ENCODE assay signal across 8 mouse cellular contexts in genomic region chr10:20944339-20945008, GRCm38 (mm10). TPM values are rescaled to one million over a fixed set of nuclear protein-coding genes. Genes with fewer than 3 reads are reported as not detected.
A peak's percentile ranks its signal among the peaks of the same experiment; 100 is the strongest.
DNase-seq lines count a peak whose midpoint lies in the region; ATAC-seq lines count a peak whose summit lies in the region.

No protein-coding gene starts in this region.

- H3K27ac ChIP-seq in embryonic facial prominence, embryonic 11.5 days (replicated peaks; ENCODE audit: low read depth, low read length) = no peak overlapping the region
- peak overlapping the region; percentile 96 for H3K27ac ChIP-seq in midbrain, embryonic 16.5 days (ENCODE audit: low read length)

- ATAC-seq in embryonic facial prominence, embryonic 11.5 days (replicated peaks; ENCODE audit: insufficient number of reproducible peaks, low FRiP score, low TSS enrichment, low read depth) = no peak
- ATAC-seq in midbrain, embryonic 16.5 days = peak; percentile 96
- ATAC-seq in erythroblast, adult 5-6 weeks (replicated peaks; ENCODE audit: low FRiP score, poor library complexity, severe bottlenecking) = no peak

- no peak overlapping the region for H3K4me3 ChIP-seq in embryonic facial prominence, embryonic 11.5 days (ENCODE audit: low read depth, low read length)
- H3K4me3 ChIP-seq in midbrain, embryonic 16.5 days (ENCODE audit: low read depth, low read length) = peak overlapping the region; percentile 4; the same call in 1 of the 2 replicates

- no peaks in the 10 kb centered on the region for H3K27me3 ChIP-seq in embryonic facial prominence, embryonic 11.5 days (ENCODE audit: control insufficient read depth, insufficient read depth, low read length)
- no peaks in the 10 kb centered on the region for H3K27me3 ChIP-seq in midbrain, embryonic 16.5 days (ENCODE audit: control insufficient read depth, insufficient read depth, low read depth, low read length)

- no peak overlapping the region for H3K4me2 ChIP-seq in embryonic facial prominence, embryonic 11.5 days (ENCODE audit: low read depth, low read length)
- H3K4me2 ChIP-seq in midbrain, embryonic 16.5 days (ENCODE audit: low read length) = peak overlapping the region; percentile 50

- no peaks in the 10 kb centered on the region for H3K4me1 ChIP-seq in embryonic facial prominence, embryonic 11.5 days (ENCODE audit: control insufficient read depth, insufficient read depth, low read length)
- peaks cover 15% of the 10 kb centered on the region for H3K4me1 ChIP-seq in midbrain, embryonic 16.5 days (ENCODE audit: control insufficient read depth, insufficient read depth, low read length)

- no peaks in the 10 kb centered on the region for H3K9me3 ChIP-seq in embryonic facial prominence, embryonic 11.5 days (replicated peaks; ENCODE audit: control insufficient read depth, low read length)
- no peaks in the 10 kb centered on the region for H3K9me3 ChIP-seq in midbrain, embryonic 16.5 days (replicated peaks; ENCODE audit: control insufficient read depth, low read length, poor library complexity, severe bottlenecking)

- no peak overlapping the region for H3K9ac ChIP-seq in embryonic facial prominence, embryonic 11.5 days (replicated peaks; ENCODE audit: low read length)
- H3K9ac ChIP-seq in midbrain, embryonic 16.5 days (ENCODE audit: low read depth, low read length) = no peak overlapping the region

- no peaks in the 10 kb centered on the region for H3K36me3 ChIP-seq in embryonic facial prominence, embryonic 11.5 days (replicated peaks; ENCODE audit: control insufficient read depth, insufficient read depth, low read depth, low read length)
- H3K36me3 ChIP-seq in midbrain, embryonic 16.5 days (ENCODE audit: control insufficient read depth, insufficient read depth, low read length) = no peaks in the 10 kb centered on the region

- DNase-seq in MN1 (ENCODE audit: low spot score) = peak; percentile 90
- peak; percentile 42 for DNase-seq in embryonic facial prominence, embryonic 11.5 days (ENCODE audit: low spot score)
- peak; percentile 64 for DNase-seq in induced T-regulatory cell, adult 2 months (ENCODE audit: low read depth)
- DNase-seq in adrenal gland, adult 18-20 months (ENCODE audit: low spot score in 2 of 2) = no peak
- DNase-seq in heart, adult 8-10 months (ENCODE audit: low spot score) = no peak
- DNase-seq in cerebellum, adult 11-12 months = no peak

- 73% methylated on average over 5 of the region's 5 CpGs for WGBS in embryonic facial prominence, embryonic 11.5 days
- 17% methylated on average over 5 of the region's 5 CpGs for WGBS in midbrain, embryonic 16.5 days

RNA-seq across cellular contexts. Expression of gene Ahi1, which starts 7.9 kb away (rescaled TPM):
- polyA plus RNA-seq in embryonic facial prominence, embryonic 11.5 days (2014; fragmentation: Nextera tagmentation; extraction: Ambion mirVana) = 17.5 and 18.4 TPM in 2 replicates
- 130 and 149 TPM in 2 replicates for polyA plus RNA-seq in midbrain, embryonic 16.5 days (2015; fragmentation: Nextera tagmentation; extraction: Ambion mirVana)
- total RNA-seq in adrenal gland, adult 18-20 months (2021) = 10 to 100 TPM; 32.0 to 33.7 TPM
- total RNA-seq in erythroblast, adult 5-6 weeks (2015; ENCODE audit: low replicate concordance) = 5.2 and 9.4 TPM in 2 replicates
- total RNA-seq in erythroblast, adult 5-6 weeks (2017; ENCODE audit: low replicate concordance) = 5.7 and 9.1 TPM in 2 replicates
- total RNA-seq in heart, adult 8-10 months (2022) = 1 to 10 TPM in 3 of 4 experiments, under 1 TPM in 1; 0.79 to 1.6 (median 1.5) TPM

Comparison
In these comparisons a context has a peak if more than half of its experiments do, and no peak if none do; other contexts are left out.
1. DNase-seq: peak in MN1 (single experiment), embryonic facial prominence, embryonic 11.5 days (single experiment) and induced T-regulatory cell, adult 2 months (single experiment); none in adrenal gland, adult 18-20 months (0 of 2), heart, adult 8-10 months (single experiment) and cerebellum, adult 11-12 months (single experiment).